Mouse (Mus musculus): ENCODE data around the gene Slc27a4. TPM values are rescaled to one million over a fixed set of nuclear protein-coding genes. Genes with fewer than 3 reads are reported as not detected.

The Slc27a4 gene
- polyA plus RNA-seq, 1 experiment from 2014 or later: 16.7 TPM

GRCm38 (mm10) chr2:29846061-29846853 lies 43.8 kb downstream of the Slc27a4 start:
- ATAC-seq (ENCODE audit: insufficient number of reproducible peaks, insufficient read depth, low FRiP score, low TSS enrichment, low read depth): no peak
- Histone ChIP-seq H3K4me1 (peaks cover 21% of the 10 kb centered on the region), H3K27ac (no peak overlapping the region), H3K9ac (peak overlapping the region; percentile 59), H3K9me3 (no peaks in the 10 kb centered on the region), H3K27me3 (peaks cover 76% of the 10 kb centered on the region), H3K4me3 (peak overlapping the region; percentile 36), H3K4me2 (peak overlapping the region; percentile 51), H3K36me3 (peaks cover 35% of the 10 kb centered on the region)
- WGBS: 6% methylated on average over 46 of the region's 47 CpGs

DNA sequence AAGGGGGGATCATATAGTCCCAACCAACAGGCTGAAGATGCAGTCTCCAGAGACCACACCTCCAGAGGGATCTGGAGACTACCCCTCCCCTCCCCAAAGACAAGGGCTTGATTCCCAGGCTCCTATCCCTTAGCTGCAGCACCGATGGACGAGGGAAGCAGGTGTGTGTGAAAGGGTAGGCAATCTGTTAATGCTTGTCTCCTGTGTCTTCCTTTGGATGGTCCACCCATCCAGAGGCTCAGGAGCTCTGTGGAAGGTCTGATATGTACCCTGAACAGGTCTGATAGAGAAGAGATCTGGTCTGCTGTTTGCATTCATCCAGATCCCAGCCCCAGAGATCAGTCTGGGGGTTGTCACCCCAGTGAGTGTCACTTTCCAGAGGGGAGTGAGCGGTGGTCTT lies 44.5 kb downstream of the Slc27a4 start:
- Histone ChIP-seq H3K27me3 (peaks cover 76% of the 10 kb centered on the region), H3K4me1 (peaks cover 21% of the 10 kb centered on the region), H3K9me3 (no peaks in the 10 kb centered on the region), H3K4me2 (no peak overlapping the region), H3K27ac (no peak overlapping the region), H3K4me3 (no peak overlapping the region), H3K36me3 (peaks cover 28% of the 10 kb centered on the region), H3K9ac (no peak overlapping the region)
- ATAC-seq (ENCODE audit: insufficient number of reproducible peaks, insufficient read depth, low FRiP score, low TSS enrichment, low read depth): no peak
- 52% methylated on average over 3 of the region's 3 CpGs for whole genome bisulfite sequencing

- peaks cover 59% of the 10 kb centered on the region for H3K27me3 ChIP-seq
- H3K4me1 ChIP-seq: peaks cover 21% of the 10 kb centered on the region
- H3K9me3 ChIP-seq: no peaks in the 10 kb centered on the region
- 74% methylated on average over 8 of the region's 8 CpGs for WGBS
- H3K9ac ChIP-seq: no peak overlapping the region
- no peak overlapping the region for H3K4me2 ChIP-seq
- H3K36me3 ChIP-seq: peaks cover 7% of the 10 kb centered on the region
- no peak overlapping the region for H3K27ac ChIP-seq
- H3K4me3 ChIP-seq: no peak overlapping the region
- ATAC-seq (ENCODE audit: insufficient number of reproducible peaks, insufficient read depth, low FRiP score, low TSS enrichment, low read depth): no peak
Measured at GRCm38 (mm10) chr2:29849041-29849440, 46.6 kb downstream of the Slc27a4 start.

- Histone ChIP-seq H3K36me3 (no peaks in the 10 kb centered on the region), H3K27me3 (peaks cover 50% of the 10 kb centered on the region), H3K4me2 (no peak overlapping the region), H3K4me1 (peaks cover 19% of the 10 kb centered on the region), H3K4me3 (no peak overlapping the region), H3K27ac (no peak overlapping the region), H3K9me3 (no peaks in the 10 kb centered on the region), H3K9ac (no peak overlapping the region)
- 63% methylated on average over 5 of the region's 5 CpGs for WGBS
- no peak for ATAC-seq (ENCODE audit: insufficient number of reproducible peaks, insufficient read depth, low FRiP score, low TSS enrichment, low read depth)
Measured at GRCm38 (mm10) chr2:29849841-29850480, 47.5 kb downstream of the Slc27a4 start.

GRCm38 (mm10) chr2:29852957-29853485 lies 50.6 kb downstream of the Slc27a4 start:
- Histone ChIP-seq H3K4me1 (peaks cover 6% of the 10 kb centered on the region; the same call in 1 of the 2 replicates), H3K9me3 (no peaks in the 10 kb centered on the region), H3K27ac (no peak overlapping the region), H3K4me3 (no peak overlapping the region), H3K9ac (no peak overlapping the region), H3K4me2 (no peak overlapping the region), H3K27me3 (peaks cover 38% of the 10 kb centered on the region), H3K36me3 (no peaks in the 10 kb centered on the region)
- WGBS: 50% methylated on average over 4 of the region's 4 CpGs
- no peak for ATAC-seq (ENCODE audit: insufficient number of reproducible peaks, insufficient read depth, low FRiP score, low TSS enrichment, low read depth)

- Histone ChIP-seq H3K4me3 (no peak overlapping the region), H3K36me3 (no peaks in the 10 kb centered on the region), H3K4me1 (peaks cover 6% of the 10 kb centered on the region; the same call in 1 of the 2 replicates), H3K9ac (no peak overlapping the region), H3K27me3 (peaks cover 31% of the 10 kb centered on the region), H3K4me2 (no peak overlapping the region), H3K9me3 (no peaks in the 10 kb centered on the region), H3K27ac (no peak overlapping the region)
- ATAC-seq (ENCODE audit: insufficient number of reproducible peaks, insufficient read depth, low FRiP score, low TSS enrichment, low read depth): no peak
- WGBS: 74% methylated on average over 5 of the region's 5 CpGs
Measured at GRCm38 (mm10) chr2:29853736-29854135, 51.3 kb downstream of the Slc27a4 start.

- H3K9ac ChIP-seq: no peak overlapping the region
- H3K4me2 ChIP-seq: no peak overlapping the region
- no peak for ATAC-seq (ENCODE audit: insufficient number of reproducible peaks, insufficient read depth, low FRiP score, low TSS enrichment, low read depth)
- H3K27me3 ChIP-seq: peaks cover 23% of the 10 kb centered on the region
- H3K4me1 ChIP-seq: no peaks in the 10 kb centered on the region
- no peak overlapping the region for H3K27ac ChIP-seq
- H3K9me3 ChIP-seq: no peaks in the 10 kb centered on the region
- no peak overlapping the region for H3K4me3 ChIP-seq
- WGBS: 75% methylated on average over 10 of the region's 10 CpGs
- H3K36me3 ChIP-seq: no peaks in the 10 kb centered on the region
Measured at GRCm38 (mm10) chr2:29855585-29856210, 53.3 kb downstream of the Slc27a4 start.

DNA sequence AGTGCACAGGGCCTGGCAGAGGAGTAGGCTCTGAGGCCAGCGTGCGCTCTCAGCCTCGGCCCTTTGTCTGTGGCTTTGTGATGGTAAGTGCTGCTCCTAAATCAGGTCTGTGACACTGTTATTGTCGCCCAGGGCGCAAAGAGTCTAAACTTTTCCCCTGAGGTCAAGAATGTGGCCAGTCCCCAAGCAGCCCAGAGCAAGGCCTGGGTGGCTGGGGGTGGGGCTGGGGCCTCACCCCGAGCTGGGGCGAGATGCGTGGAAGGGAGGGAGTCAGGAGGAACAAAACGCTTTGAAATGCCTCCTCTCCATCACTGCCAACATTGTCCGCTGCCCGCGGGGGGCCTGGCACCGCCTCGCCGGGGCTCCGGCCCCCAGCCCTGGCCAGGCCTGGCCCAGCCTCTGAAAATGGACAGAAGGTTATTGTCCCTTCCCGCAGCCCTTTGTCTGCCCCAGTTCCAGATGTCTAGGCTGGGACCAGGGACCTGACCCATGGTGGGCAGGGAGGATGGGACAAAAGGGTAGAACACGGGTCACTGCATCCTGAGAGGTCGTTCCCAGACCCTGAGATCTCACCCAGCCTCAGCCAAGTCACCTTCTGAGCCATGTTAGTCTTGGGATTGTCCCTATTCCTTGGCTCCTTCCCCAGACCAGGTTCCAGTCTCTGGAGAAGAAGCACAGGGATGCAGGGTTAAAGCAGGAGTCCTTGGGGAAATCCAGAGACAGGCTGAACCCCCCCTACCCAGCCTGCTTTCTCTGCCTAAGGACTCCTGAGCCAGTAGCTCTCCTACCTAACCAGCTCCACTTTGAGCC lies 54.2 kb downstream of the Slc27a4 start:
- no peak for ATAC-seq (ENCODE audit: insufficient number of reproducible peaks, insufficient read depth, low FRiP score, low TSS enrichment, low read depth)
- 11% methylated on average over 19 of the region's 19 CpGs for WGBS
- Histone ChIP-seq H3K4me3 (no peak overlapping the region), H3K27ac (no peak overlapping the region), H3K27me3 (peaks cover 19% of the 10 kb centered on the region), H3K9me3 (no peaks in the 10 kb centered on the region), H3K9ac (no peak overlapping the region), H3K36me3 (no peaks in the 10 kb centered on the region), H3K4me2 (no peak overlapping the region), H3K4me1 (no peaks in the 10 kb centered on the region)

DNA sequence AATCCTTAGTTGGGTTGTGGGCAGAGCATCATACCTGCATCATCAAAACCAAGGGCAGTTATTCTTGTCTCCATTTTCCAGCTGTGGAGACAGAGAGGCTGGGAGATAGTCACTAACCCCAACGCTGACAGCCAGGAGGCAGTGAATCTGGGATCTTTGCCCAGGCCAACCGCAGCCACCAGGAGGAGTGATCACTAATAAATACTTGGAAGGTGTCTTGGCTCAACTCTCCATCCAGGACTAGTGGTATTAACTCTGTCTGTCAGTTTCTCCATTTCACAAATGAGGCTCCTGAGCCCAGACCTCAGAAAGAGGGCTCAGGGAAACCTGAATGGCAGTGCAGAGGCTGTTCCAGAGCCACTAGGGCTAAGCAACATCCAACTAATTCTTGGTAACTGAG lies 54.9 kb downstream of the Slc27a4 start:
- no peak overlapping the region for H3K4me2 ChIP-seq
- ATAC-seq (ENCODE audit: insufficient number of reproducible peaks, insufficient read depth, low FRiP score, low TSS enrichment, low read depth): no peak
- WGBS: 53% methylated on average over 2 of the region's 2 CpGs
- no peak overlapping the region for H3K4me3 ChIP-seq
- no peaks in the 10 kb centered on the region for H3K36me3 ChIP-seq
- no peaks in the 10 kb centered on the region for H3K9me3 ChIP-seq
- no peak overlapping the region for H3K9ac ChIP-seq
- no peak overlapping the region for H3K27ac ChIP-seq
- H3K4me1 ChIP-seq: no peaks in the 10 kb centered on the region
- peaks cover 19% of the 10 kb centered on the region for H3K27me3 ChIP-seq

DNA sequence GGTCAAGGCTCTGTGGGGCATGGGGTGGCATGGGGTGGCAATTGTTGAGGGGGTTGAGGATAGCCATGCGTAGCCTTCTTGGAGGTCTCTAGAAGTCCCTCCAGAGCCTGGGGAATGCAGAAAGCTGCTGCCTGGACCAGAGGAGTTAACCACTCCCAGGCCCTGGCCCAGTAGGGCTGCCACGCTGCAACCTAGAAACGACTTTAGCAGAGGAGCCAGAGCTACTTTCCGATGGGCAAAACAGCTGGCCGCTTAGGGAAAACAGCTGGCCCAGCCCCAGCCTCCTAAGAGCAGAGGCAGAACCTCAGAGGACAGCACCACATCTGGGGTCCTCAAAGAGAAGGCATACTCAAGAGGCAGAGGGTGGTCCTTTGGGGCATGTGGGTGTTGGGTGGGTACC lies 55.5 kb downstream of the Slc27a4 start:
- Histone ChIP-seq H3K27me3 (peaks cover 19% of the 10 kb centered on the region), H3K4me2 (no peak overlapping the region), H3K4me1 (no peaks in the 10 kb centered on the region), H3K9me3 (no peaks in the 10 kb centered on the region), H3K27ac (no peak overlapping the region), H3K36me3 (no peaks in the 10 kb centered on the region), H3K9ac (no peak overlapping the region), H3K4me3 (no peak overlapping the region)
- ATAC-seq (ENCODE audit: insufficient number of reproducible peaks, insufficient read depth, low FRiP score, low TSS enrichment, low read depth): no peak
- 67% methylated on average over 5 of the region's 5 CpGs for WGBS
